Mouse (Mus musculus) fibroblast of lung, adult 2 months (primary cell): ENCODE measurements around the gene Map3k5.

Experiments used
- DNase-seq: peaks from one replicate; pipeline ENCODE4 v3.0.0-alpha.2; 2011; ENCODE audit warnings: low read depth

The Map3k5 gene

DNA sequence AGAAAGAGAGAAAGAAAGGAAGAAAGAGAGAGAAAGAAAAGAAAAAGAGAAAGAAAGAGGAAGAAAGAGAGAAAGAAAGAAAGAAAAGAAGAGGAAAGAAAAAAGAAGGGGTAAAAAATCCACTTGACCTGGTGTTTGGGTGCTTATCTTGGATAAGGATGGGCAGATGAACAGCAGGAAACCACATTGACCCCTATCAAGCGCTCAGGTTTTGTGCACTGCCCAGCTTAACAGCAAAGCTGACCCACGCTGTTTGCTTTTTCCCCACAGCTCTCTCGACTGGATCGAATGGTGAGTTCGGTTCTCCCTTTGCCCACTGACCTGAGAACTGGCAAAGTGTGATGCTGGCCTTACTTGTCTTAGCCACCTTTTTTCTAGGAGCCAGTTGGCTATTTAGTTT is 177.2 kb downstream of the Map3k5 start:
- no peak for DNase-seq

GRCm38 (mm10) chr10:20112026-20112973 is 178.0 kb downstream of the Map3k5 start:
- DNase-seq = no peak

DNA sequence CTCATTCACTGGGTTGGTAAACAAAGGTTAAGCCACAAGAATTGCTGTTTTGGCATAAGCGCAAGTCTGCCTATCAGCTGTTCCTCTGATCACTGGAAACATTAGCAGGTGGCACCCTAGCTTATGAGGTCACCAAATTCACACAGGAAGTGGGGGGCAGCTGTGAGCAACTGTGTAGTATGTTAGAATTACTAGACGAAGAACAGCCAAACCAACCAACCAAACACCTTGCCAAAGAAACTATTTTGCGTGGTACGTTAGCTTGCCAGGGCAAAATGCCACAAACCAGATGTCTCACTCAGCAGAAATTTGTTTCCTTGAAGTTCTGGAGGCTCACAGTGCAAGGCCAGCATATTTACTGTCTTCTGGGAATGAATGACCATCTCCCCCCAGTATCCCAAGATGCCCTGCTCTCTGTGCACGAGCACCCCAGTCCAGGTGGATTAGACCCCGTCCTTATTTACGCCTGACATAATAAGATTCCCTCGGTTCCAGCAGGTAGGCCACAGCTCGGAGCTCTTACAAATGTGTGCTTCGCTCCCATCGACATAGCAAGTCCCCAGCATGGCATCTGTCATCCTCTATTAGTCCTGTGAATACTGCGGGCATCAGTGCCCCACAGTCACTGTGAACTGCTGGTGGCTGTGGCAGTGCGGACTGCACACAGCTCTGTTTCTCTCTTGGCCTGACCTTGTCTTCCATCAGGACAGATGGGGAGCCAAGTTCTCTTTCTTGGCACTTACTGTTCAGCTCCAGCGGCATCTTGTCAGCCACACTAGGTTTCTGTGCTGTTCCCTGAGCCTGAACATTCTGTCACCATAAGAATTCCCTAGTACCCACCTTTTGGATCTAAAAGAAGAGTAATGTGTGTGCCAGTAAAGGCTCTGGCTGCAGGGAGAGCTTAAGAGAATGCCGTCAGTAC is 185.5 kb downstream of the Map3k5 start:
- peak; percentile 50 for DNase-seq

GRCm38 (mm10) chr10:20121981-20122380 is 187.7 kb downstream of the Map3k5 start:
- DNase-seq = no peak

- DNase-seq = no peak
These were observed 189.1 kb downstream of the Map3k5 start for GRCm38 (mm10) chr10:20123401-20123800.

GRCm38 (mm10) chr10:20124576-20124975 is 190.3 kb downstream of the Map3k5 start:
- DNase-seq = no peak

GRCm38 (mm10) chr10:20125226-20125625 is 191.0 kb downstream of the Map3k5 start:
- DNase-seq = peak; percentile 30

GRCm38 (mm10) chr10:20132933-20133652 is 198.8 kb downstream of the Map3k5 start:
- no peak for DNase-seq

GRCm38 (mm10) chr10:20135350-20136058 is 201.2 kb downstream of the Map3k5 start:
- DNase-seq = no peak

DNA sequence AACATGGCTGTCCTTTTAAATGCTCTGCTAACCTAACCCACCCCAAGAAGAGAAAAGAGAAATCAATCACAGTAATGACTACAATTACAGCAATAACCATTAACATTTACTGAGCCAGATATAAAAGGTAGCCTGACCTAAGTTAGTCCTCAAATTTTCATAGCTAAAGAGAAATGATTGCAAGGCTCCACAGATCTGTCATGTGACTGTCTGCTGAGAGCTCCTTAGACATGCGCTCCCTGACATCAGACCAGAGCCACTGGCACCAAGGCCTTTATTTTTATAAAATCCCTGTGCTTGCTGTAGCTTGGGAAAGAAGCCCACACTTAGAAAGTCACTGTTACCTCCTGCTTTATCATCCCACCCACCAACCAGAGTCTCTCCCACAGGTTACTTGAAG is 202.2 kb downstream of the Map3k5 start:
- DNase-seq = no peak

DNA sequence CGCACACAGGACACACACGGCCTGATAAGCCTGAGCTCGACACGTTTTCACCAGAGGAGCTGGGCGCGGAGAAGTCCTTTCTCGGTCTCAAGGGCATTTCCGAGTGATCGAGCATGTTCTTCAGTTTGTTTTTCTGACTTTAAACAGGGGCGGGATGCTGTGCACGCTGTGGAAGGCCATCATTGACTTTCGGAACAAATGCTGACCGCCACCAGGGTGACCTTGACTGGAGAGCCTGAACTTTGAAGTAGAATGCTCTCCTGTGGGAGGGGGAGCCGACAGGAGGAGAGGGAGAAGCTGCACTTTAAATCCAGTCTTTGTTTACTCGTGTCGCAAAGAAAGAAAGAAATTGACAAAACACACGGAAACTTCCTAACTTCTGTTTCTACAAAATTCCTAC is 207.1 kb downstream of the Map3k5 start:
- DNase-seq = no peak

DNA sequence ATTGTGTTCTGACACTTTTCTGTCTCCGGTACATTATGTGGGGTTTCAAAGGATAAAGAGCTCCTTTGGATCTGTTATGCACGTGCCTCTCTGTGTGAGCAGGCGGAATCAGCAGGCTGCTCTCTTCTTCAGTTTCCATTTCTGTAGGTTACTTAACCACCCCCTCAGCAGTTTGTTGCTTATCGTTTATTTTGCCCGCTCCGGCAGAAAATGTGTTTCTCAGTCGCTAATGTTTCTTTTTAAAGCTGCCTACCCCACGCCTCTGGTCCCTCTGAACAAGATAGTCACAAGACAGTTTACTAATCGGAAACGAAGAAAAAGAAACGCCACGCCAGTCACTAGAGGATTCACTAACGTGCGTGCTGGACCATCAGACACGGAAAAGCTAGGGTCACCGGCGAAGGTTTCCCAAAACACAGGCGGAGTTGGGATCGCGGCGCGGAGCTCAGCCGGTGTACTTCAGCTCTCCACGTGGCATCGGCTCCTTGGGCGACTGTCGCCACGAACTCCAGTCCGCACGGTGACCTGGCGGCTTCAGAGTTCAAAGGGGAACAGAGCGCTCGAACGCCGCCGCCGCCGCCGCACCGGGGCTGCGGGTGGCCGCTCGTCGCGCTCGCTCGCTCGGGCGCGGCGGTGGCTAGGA is 214.0 kb downstream of the Map3k5 start, which contains the start of gene Map7:
TSS of gene Map7 (plus strand) at position 342 of the 643 bp plus-strand sequence.
- DNase-seq = no peak

- no peak for DNase-seq
These were observed 214.5 kb downstream of the Map3k5 start for GRCm38 (mm10) chr10:20148773-20149120.

GRCm38 (mm10) chr10:20149121-20149834 is 215.0 kb downstream of the Map3k5 start:
- DNase-seq = no peak

DNA sequence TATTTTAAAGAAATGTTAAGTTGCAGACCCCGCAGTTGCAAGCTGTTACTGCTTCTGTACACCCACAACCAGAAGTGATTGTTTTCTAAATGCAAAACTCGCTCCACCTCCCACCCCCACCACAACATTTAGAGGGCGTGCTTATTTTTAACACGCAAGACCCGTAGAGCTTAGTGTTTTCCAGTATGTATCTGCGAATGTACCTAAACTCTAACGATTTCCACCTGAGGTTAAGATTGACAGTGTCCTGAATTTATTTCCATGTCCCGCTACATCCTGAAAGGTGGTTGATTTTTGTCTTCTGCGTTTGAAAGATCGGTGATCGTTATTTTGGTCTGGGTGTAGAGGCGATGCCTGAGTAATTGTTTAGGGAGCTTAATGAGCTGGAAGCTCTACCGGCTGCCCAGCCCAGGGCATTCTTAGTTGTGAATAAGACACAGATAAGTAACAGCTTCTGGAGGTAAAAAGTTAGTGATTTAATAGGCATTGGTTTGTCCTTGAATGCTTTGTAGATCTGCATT is 215.6 kb downstream of the Map3k5 start:
- no peak for DNase-seq

DNA sequence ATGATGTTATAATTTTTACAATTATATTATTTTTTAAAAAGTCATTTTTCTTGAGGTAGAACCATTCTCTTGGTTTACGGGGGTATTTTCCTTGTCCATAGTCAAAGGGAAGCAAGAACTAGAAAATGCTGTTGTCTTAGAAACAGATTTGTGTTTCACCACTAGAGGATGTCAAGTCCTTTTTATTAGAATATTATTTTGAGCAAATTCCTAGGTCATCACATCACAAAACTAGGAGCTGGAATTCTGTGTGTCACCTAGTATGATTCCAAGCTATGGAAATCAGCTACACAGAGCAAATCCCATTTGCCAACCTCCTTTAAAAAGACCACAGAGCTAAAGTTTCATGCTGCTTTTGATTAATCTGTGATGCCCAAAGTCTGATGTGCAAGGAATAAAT is 217.9 kb downstream of the Map3k5 start:
- no peak for DNase-seq

- DNase-seq = no peak
These were observed 219.2 kb downstream of the Map3k5 start for GRCm38 (mm10) chr10:20153507-20153906.

DNA sequence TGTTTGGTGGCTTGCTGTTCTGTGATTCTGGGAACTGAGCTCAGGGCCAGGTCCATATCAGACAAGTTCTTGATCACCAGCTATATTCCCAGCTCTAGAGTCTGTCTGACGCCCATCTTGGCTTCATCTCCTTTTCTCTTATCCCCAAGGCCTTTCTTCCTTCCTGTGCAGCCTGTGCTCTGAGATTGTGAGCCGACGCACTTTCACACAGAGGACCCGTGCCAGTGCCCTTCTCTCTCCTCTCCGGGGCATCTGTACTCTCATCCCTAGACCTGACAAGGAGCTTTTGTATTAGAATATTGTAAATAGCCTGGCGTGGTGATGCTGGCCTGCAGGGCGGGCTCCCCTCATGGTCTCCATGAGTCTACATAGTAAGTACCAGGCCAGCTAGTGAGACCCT is 221.1 kb downstream of the Map3k5 start:
- no peak for DNase-seq

DNA sequence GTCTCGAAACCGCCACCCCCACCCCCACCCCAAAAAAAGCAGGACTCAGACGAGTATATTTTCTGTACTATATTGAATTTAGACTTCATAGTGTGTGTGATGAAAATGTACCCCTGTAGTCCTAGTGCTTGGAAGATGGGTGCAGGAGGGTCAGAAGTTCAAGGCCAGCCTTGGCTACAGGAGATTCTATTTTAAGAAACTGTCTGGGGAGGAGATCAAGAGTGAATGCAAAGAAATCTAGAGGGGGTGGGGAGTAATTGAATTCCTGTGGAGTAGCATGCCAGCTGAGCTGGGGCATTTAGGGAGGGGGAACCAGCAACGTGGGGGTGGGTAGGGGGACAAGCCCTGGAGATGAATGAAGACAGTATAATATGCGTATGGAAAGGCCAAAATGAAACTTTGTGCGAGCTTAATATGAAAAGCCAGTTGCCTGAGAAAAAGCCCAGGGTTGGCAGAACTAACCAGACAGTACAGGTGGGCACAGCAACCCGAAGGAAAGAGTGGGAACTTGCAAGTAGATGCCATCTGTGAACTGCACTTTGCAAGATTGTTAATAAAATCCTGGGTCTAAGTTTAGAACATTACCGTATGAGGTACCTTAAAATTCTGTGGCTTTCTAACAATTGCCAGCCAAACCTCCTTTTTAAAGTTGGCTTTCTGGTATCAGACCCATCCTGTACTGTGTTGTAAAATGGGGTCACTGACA is 222.9 kb downstream of the Map3k5 start:
- no peak for DNase-seq
